Mouse (Mus musculus): ENCODE measurements around the gene Ccr3. TPM values are rescaled to one million over a fixed set of nuclear protein-coding genes. Genes with fewer than 3 reads are reported as not detected.
A peak's percentile ranks its signal among the peaks of the same experiment; 100 is the strongest.

Ccr3 gene
- polyA plus RNA-seq, 1 experiment = 0.13 TPM

DNA sequence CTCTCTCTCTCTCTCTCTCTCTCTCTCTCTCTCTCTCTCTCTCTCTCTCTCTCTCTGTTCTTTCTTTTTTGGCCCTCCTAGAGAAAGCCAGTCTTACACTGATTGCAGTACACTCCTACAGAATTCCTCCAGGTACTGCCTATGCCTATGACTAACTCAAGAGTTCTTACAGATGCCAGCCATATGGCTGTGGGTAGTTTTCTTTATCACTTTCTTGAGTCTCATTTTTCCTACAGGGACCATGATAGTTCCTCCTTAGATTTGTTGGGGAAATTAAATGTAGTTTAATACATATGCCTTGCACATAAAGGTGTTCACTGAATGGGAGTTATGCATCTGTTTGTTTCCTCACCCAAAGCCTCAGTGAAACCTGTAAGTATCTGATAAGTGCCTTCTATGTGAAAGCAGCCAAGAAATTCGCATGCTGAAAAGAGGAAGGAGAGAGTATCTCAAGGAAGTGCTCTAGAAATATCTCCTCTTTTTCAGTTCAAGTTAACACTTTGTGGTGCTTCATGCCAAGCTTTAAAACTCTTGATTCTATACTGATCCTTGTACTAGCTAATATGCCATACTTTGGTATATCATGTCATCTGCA, 30.4 kb upstream of the Ccr3 start:
- no peak overlapping the region for H3K4me3 ChIP-seq (ENCODE audit: insufficient read depth, low read length)
- no peak overlapping the region for H3K27ac ChIP-seq (ENCODE audit: insufficient read depth, low read length)
- H3K4me1 ChIP-seq (ENCODE audit: control insufficient read depth, insufficient read depth, low read length) = no peaks in the 10 kb centered on the region
- TF ChIP-seq CTCF (IDR thresholded peaks at IDR 0.05; ENCODE audit: extremely low read depth, insufficient read depth, low read length) = no peak
- TF ChIP-seq POLR2A (IDR thresholded peaks at IDR 0.05; ENCODE audit: extremely low read depth, insufficient read depth, low read length) = no peak

DNA sequence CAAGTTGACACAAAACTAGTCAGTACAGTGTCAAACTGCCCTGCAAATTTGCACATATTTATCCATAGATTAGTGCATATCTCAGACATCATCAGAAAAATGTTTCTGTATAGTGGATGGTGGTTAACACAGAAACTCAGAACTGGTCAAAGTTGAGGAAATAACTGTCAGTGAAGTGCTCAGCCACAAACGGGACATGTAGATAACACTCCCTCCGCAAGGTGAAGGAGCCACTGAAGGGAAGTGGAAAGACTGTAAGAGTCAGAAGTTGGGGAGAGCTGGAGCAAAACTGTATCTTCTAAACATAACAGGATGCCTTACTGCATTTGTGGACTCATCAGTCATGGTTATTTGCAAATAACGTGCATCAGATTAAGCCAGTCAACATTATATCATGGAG, 24.1 kb upstream of the Ccr3 start:
- Histone ChIP-seq H3K27ac (ENCODE audit: insufficient read depth, low read length) (no peak overlapping the region), H3K4me1 (ENCODE audit: control insufficient read depth, insufficient read depth, low read length) (no peaks in the 10 kb centered on the region), H3K4me3 (ENCODE audit: insufficient read depth, low read length) (no peak overlapping the region)
- no peak for TF ChIP-seq CTCF (IDR thresholded peaks at IDR 0.05; ENCODE audit: extremely low read depth, insufficient read depth, low read length)
- TF ChIP-seq POLR2A (IDR thresholded peaks at IDR 0.05; ENCODE audit: extremely low read depth, insufficient read depth, low read length) = no peak

- TF ChIP-seq POLR2A (IDR thresholded peaks at IDR 0.05; ENCODE audit: extremely low read depth, insufficient read depth, low read length) (no peak), CTCF (IDR thresholded peaks at IDR 0.05; ENCODE audit: extremely low read depth, insufficient read depth, low read length) (no peak)
These were observed 22.0 kb upstream of the Ccr3 start for GRCm38 (mm10) chr9:123999784-124000183.

GRCm38 (mm10) chr9:124012691-124013090, 9.1 kb upstream of the Ccr3 start:
- H3K27ac ChIP-seq (ENCODE audit: insufficient read depth, low read length) = no peak overlapping the region
- TF ChIP-seq POLR2A (IDR thresholded peaks at IDR 0.05; ENCODE audit: extremely low read depth, insufficient read depth, low read length) (no peak), CTCF (IDR thresholded peaks at IDR 0.05; ENCODE audit: extremely low read depth, insufficient read depth, low read length) (no peak)
- H3K4me3 ChIP-seq (ENCODE audit: insufficient read depth, low read length) = no peak overlapping the region
- H3K4me1 ChIP-seq (ENCODE audit: control insufficient read depth, insufficient read depth, low read length) = no peaks in the 10 kb centered on the region

More at GRCm38 (mm10) chr9:123999784-124000183, 22.0 kb upstream of the Ccr3 start:
- H3K4me3 ChIP-seq (ENCODE audit: insufficient read depth, low read length) = no peak overlapping the region
- no peaks in the 10 kb centered on the region for H3K4me1 ChIP-seq (ENCODE audit: control insufficient read depth, insufficient read depth, low read length)
- no peak overlapping the region for H3K27ac ChIP-seq (ENCODE audit: insufficient read depth, low read length)

DNA sequence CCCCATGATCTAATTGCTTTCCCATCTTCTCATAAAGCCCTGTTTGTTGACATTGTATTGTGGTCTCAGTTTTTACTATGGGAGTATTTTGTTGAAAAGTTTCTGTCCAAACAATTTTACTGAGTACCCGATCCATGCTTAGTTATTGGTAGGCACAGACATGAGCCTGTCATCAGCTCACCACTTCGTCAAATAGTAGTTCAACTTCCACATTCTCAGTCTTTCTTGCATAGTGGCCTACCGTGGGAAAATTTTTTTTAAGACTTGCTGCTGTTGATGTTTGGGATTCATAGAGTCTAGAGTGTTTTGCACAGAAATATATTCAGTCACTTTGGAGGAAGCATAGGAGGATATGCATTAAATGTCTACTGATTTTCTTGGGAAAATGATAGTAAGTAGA, 8.5 kb upstream of the Ccr3 start:
- no peak overlapping the region for H3K27ac ChIP-seq (ENCODE audit: insufficient read depth, low read length)
- no peaks in the 10 kb centered on the region for H3K4me1 ChIP-seq (ENCODE audit: control insufficient read depth, insufficient read depth, low read length)
- H3K4me3 ChIP-seq (ENCODE audit: insufficient read depth, low read length) = no peak overlapping the region
- TF ChIP-seq POLR2A (IDR thresholded peaks at IDR 0.05; ENCODE audit: extremely low read depth, insufficient read depth, low read length) (no peak), CTCF (IDR thresholded peaks at IDR 0.05; ENCODE audit: extremely low read depth, insufficient read depth, low read length) (no peak)

DNA sequence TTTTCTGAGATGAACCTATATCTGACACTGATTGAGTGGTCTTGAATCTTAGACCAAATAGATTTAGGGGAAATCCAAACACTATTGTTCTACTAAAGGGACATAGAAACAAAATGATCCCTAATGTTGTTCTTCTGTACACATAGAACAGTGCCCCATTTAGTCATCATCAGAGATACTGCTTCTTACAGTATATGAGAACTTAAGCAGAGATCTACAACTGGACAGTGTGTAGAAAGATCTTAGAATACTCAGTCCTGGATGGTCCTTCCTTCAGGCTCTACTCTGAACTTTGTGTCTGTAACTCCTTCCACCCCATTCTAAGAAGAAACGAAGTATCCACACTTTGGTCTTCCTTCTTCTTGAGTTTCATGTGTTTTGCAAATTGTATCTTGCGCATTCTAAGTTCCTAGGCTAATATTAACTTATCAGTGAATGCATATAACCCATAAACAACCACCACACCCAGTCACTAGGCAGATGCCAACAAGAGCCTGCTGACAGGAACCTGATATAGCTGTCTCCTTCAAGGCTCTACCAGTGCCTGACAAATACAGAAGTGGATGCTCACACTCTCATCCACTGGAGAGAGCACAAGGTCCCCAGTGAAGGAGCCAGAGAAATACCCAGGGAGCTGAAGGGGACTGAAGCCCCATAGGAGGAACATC, 6.7 kb upstream of the Ccr3 start:
- H3K4me3 ChIP-seq (ENCODE audit: insufficient read depth, low read length) = no peak overlapping the region
- no peaks in the 10 kb centered on the region for H3K4me1 ChIP-seq (ENCODE audit: control insufficient read depth, insufficient read depth, low read length)
- TF ChIP-seq CTCF (IDR thresholded peaks at IDR 0.05; ENCODE audit: extremely low read depth, insufficient read depth, low read length) (no peak), POLR2A (IDR thresholded peaks at IDR 0.05; ENCODE audit: extremely low read depth, insufficient read depth, low read length) (no peak)
- H3K27ac ChIP-seq (ENCODE audit: insufficient read depth, low read length) = no peak overlapping the region

DNA sequence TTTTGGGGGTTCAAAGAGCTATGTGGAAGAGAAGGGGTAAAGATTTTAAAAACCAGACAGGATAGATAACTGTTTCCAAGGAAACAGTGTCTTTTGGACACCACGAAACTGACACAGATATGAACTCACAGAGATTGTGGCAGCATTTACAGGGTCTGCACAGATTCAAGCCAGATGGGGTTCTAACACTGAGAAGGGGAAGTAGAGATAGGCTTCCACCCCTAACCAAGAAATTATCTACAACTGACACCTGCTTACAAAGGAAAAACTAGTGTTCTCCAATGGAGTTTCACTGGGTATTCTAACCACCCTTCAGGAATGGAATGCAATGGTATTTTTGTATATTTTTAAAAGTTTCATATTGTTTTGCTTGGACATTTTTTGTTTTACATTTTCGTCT, 5.7 kb upstream of the Ccr3 start:
- Histone ChIP-seq H3K4me3 (ENCODE audit: insufficient read depth, low read length) (no peak overlapping the region), H3K4me1 (ENCODE audit: control insufficient read depth, insufficient read depth, low read length) (no peaks in the 10 kb centered on the region), H3K27ac (ENCODE audit: insufficient read depth, low read length) (no peak overlapping the region)
- TF ChIP-seq CTCF (IDR thresholded peaks at IDR 0.05; ENCODE audit: extremely low read depth, insufficient read depth, low read length) = no peak
- no peak for TF ChIP-seq POLR2A (IDR thresholded peaks at IDR 0.05; ENCODE audit: extremely low read depth, insufficient read depth, low read length)

GRCm38 (mm10) chr9:124019887-124020286, 1.9 kb upstream of the Ccr3 start:
- Histone ChIP-seq H3K4me3 (ENCODE audit: insufficient read depth, low read length) (no peak overlapping the region), H3K4me1 (ENCODE audit: control insufficient read depth, insufficient read depth, low read length) (no peaks in the 10 kb centered on the region), H3K27ac (ENCODE audit: insufficient read depth, low read length) (no peak overlapping the region)
- TF ChIP-seq CTCF (IDR thresholded peaks at IDR 0.05; ENCODE audit: extremely low read depth, insufficient read depth, low read length) = no peak
- TF ChIP-seq POLR2A (IDR thresholded peaks at IDR 0.05; ENCODE audit: extremely low read depth, insufficient read depth, low read length) = no peak

DNA sequence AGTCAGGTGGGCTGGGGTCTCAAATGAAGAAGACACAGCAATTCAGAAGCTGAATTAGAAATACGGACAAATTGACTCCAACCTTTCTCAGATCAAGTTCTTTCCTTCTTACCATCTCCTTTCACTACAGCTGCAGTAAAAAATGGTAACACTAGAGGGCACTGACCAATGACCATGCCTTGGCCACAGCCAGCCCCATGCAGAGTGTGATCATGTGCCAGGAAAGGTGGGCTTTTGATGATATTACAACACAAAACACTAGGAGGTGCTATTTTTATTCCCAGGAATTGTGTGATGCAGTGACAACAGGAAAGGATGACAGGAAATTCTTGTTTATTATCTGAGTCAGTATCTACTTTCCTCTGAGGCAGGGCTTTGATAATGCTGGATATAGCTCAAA, 11.6 kb downstream of the Ccr3 start:
- 0 out of 2 replicates have a peak, but pooled peaks have one; percentile 3 for TF ChIP-seq CTCF (IDR thresholded peaks at IDR 0.05; ENCODE audit: extremely low read depth, insufficient read depth, low read length)
- no peak for TF ChIP-seq POLR2A (IDR thresholded peaks at IDR 0.05; ENCODE audit: extremely low read depth, insufficient read depth, low read length)
- no peak overlapping the region for H3K4me3 ChIP-seq (ENCODE audit: insufficient read depth, low read length)
- no peak overlapping the region for H3K27ac ChIP-seq (ENCODE audit: insufficient read depth, low read length)
- H3K4me1 ChIP-seq (ENCODE audit: control insufficient read depth, insufficient read depth, low read length) = no peaks in the 10 kb centered on the region

DNA sequence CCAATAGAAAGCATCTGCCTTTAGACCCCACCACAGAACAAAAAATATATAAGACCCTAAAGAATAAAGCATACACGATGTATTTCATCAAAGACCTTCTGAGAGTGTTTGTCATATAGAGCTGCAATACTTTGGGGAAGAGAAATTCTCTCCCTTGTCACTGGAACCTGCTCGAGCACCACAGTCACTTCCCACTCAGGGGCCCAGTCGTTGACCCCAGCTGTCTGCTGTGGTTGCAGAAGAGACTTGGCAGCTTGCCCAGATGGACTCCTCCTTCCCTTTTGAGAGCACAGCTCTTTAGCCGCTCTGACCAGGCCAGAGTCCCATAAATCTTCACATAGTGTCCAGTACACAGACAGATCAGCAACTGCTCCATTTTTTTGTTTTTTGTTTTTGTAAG, 15.9 kb downstream of the Ccr3 start:
- no peak overlapping the region for H3K27ac ChIP-seq (ENCODE audit: insufficient read depth, low read length)
- H3K4me3 ChIP-seq (ENCODE audit: insufficient read depth, low read length) = no peak overlapping the region
- H3K4me1 ChIP-seq (ENCODE audit: control insufficient read depth, insufficient read depth, low read length) = no peaks in the 10 kb centered on the region
- TF ChIP-seq POLR2A (IDR thresholded peaks at IDR 0.05; ENCODE audit: extremely low read depth, insufficient read depth, low read length) (no peak), CTCF (IDR thresholded peaks at IDR 0.05; ENCODE audit: extremely low read depth, insufficient read depth, low read length) (no peak)

Data from cortical plate, adult 2 months (tissue).